Mouse (Mus musculus) forebrain, embryonic 16.5 days (tissue): ENCODE data around the gene Mtcl1. TPM values are rescaled to one million over a fixed set of nuclear protein-coding genes. Genes with fewer than 3 reads are reported as not detected.
"Not testable (repeated sequence)": the region's sequence is repeated elsewhere in the genome, so short reads cannot be mapped to it uniquely, and the experiment has no call there.

Source experiments
- ATAC-seq: fragments of 200-750 bp; cut with Nextera tagmentation; 2 replicates; pipeline ENCODE4 v1.8.0; 2017; ENCODE audit warnings: mild to moderate bottlenecking, moderate library complexity
- H3K27ac ChIP-seq: fragments of 300-500 bp; sonication (generic); 2 replicates; pipeline ENCODE4 v1.5.1; 2014; ENCODE audit warnings: low read length, control low read depth
- H3K27me3 ChIP-seq: fragments of 300-500 bp; sonication (generic); replicated peaks from 2 replicates; pipeline ENCODE4 v1.6.1; 2014; ENCODE audit warnings: low read length; ENCODE audit not compliant: control insufficient read depth, insufficient read depth
- H3K36me3 ChIP-seq: fragments of 300-500 bp; sonication (generic); 2 replicates; pipeline ENCODE4 v1.6.1; 2014; ENCODE audit not compliant: control insufficient read depth, insufficient read depth
- H3K4me1 ChIP-seq: fragments of 300-500 bp; sonication (generic); replicated peaks from 2 replicates; pipeline ENCODE4 v1.6.1; 2014; ENCODE audit warnings: low read length; ENCODE audit not compliant: control insufficient read depth, insufficient read depth
- H3K4me2 ChIP-seq: fragments of 300-500 bp; sonication (generic); 2 replicates; pipeline ENCODE4 v1.6.1; 2014; ENCODE audit warnings: mild to moderate bottlenecking, low read length, control low read depth
- H3K4me3 ChIP-seq: fragments of 300-500 bp; sonication (generic); replicated peaks from 2 replicates; pipeline ENCODE4 v1.5.1; 2014; ENCODE audit warnings: mild to moderate bottlenecking, low read length, control low read depth
- H3K9ac ChIP-seq: fragments of 300-500 bp; sonication (generic); replicated peaks from 2 replicates; pipeline ENCODE4 v1.6.1; 2014; ENCODE audit warnings: low read depth, low read length, control low read depth
- H3K9me3 ChIP-seq: fragments of 300-500 bp; sonication (generic); 2 replicates; pipeline ENCODE4 v1.6.1; 2016; ENCODE audit warnings: low read length; ENCODE audit not compliant: control insufficient read depth
- WGBS: fragments of 180-500 bp; shearing (Covaris S2); extraction: QIAGEN DNeasy Blood & Tissue Kit; methylation state at CpG from one replicate; pipeline ENCODE4 v1.1.7; 2014; 5-methylcytosine and 5-hydroxymethylcytosine counted together
- polyA plus RNA-seq: library from polyadenylated mRNA; unstranded; fragments of >200 nt; fragmentation: Nextera tagmentation; extraction: Ambion mirVana; gene quantifications from 2 replicates; pipeline ENCODE4 v1.2.1, GENCODE M21; 2015

Gene Mtcl1
- polyA plus RNA-seq, 1 experiment from 2014 or later = 44.3 TPM

GRCm38 (mm10) chr17:66438137-66438536, 11.4 kb downstream of the Mtcl1 start:
- 77% methylated on average over 12 of the region's 12 CpGs for WGBS
- H3K4me3 ChIP-seq = no peak overlapping the region
- H3K9me3 ChIP-seq = no peaks in the 10 kb centered on the region
- H3K36me3 ChIP-seq = 0 out of 2 replicates have a peak, but pooled peaks cover 5% of the 10 kb centered on the region
- H3K4me1 ChIP-seq = peaks cover 37% of the 10 kb centered on the region
- no peak overlapping the region for H3K27ac ChIP-seq
- no peaks in the 10 kb centered on the region for H3K27me3 ChIP-seq
- no peak for ATAC-seq
- no peak overlapping the region for H3K4me2 ChIP-seq
- H3K9ac ChIP-seq = no peak overlapping the region

DNA sequence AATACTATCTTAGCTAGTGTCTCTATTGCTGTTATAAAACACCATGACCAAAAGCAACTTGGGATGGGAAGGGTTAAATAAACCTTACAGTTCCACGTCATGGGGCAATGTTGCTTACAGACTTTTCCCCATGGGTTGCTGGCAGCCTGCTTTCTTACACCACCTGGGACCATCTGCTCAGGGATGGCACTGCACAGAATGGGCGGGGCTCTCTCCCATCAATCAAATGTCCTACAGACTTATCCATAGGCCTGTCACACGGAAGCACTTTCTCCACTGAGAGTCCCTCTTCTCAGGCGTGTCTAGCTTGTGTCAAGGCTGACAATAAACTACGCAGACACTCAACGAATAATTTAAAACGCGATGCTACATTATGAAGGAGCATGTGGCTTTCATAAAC, 12.7 kb downstream of the Mtcl1 start:
- Histone ChIP-seq H3K4me2 (no peak overlapping the region), H3K4me3 (no peak overlapping the region), H3K27ac (peak overlapping the region; percentile 5), H3K9ac (no peak overlapping the region), H3K36me3 (0 out of 2 replicates have a peak, but pooled peaks cover 5% of the 10 kb centered on the region), H3K9me3 (no peaks in the 10 kb centered on the region), H3K27me3 (no peaks in the 10 kb centered on the region), H3K4me1 (peaks cover 37% of the 10 kb centered on the region)
- 48% methylated on average over 8 of the region's 8 CpGs for WGBS
- peak; percentile 78 for ATAC-seq

GRCm38 (mm10) chr17:66435982-66436381, 13.6 kb downstream of the Mtcl1 start:
- 49% methylated on average over 15 of the region's 15 CpGs for WGBS
- no peak for ATAC-seq
- H3K36me3 ChIP-seq = 0 out of 2 replicates have a peak, but pooled peaks cover 5% of the 10 kb centered on the region
- H3K9me3 ChIP-seq = no peaks in the 10 kb centered on the region
- peak overlapping the region; percentile 75 for H3K27ac ChIP-seq
- H3K4me3 ChIP-seq = no peak overlapping the region
- no peaks in the 10 kb centered on the region for H3K27me3 ChIP-seq
- H3K4me2 ChIP-seq = no peak overlapping the region
- peaks cover 37% of the 10 kb centered on the region for H3K4me1 ChIP-seq
- H3K9ac ChIP-seq = no peak overlapping the region

GRCm38 (mm10) chr17:66435007-66435406, 14.5 kb downstream of the Mtcl1 start:
- Histone ChIP-seq H3K4me1 (peaks cover 37% of the 10 kb centered on the region), H3K4me3 (no peak overlapping the region)
- ATAC-seq = peak; percentile 27; the same call in 1 of the 2 replicates

GRCm38 (mm10) chr17:66434566-66434965, 15.0 kb downstream of the Mtcl1 start:
- Histone ChIP-seq H3K27ac (peak overlapping the region; percentile 75), H3K4me2 (no peak overlapping the region), H3K36me3 (0 out of 2 replicates have a peak, but pooled peaks cover 8% of the 10 kb centered on the region), H3K9ac (no peak overlapping the region), H3K27me3 (no peaks in the 10 kb centered on the region), H3K4me3 (no peak overlapping the region), H3K9me3 (no peaks in the 10 kb centered on the region), H3K4me1 (peaks cover 35% of the 10 kb centered on the region)
- 79% methylated on average over 7 of the region's 7 CpGs for WGBS
- ATAC-seq = no peak

More at GRCm38 (mm10) chr17:66435007-66435406, 14.5 kb downstream of the Mtcl1 start:
- peak overlapping the region; percentile 75 for H3K27ac ChIP-seq
- no peak overlapping the region for H3K4me2 ChIP-seq
- H3K27me3 ChIP-seq = no peaks in the 10 kb centered on the region
- H3K36me3 ChIP-seq = 0 out of 2 replicates have a peak, but pooled peaks cover 8% of the 10 kb centered on the region
- H3K9ac ChIP-seq = no peak overlapping the region
- no peaks in the 10 kb centered on the region for H3K9me3 ChIP-seq
- 60% methylated on average over 14 of the region's 14 CpGs for WGBS

DNA sequence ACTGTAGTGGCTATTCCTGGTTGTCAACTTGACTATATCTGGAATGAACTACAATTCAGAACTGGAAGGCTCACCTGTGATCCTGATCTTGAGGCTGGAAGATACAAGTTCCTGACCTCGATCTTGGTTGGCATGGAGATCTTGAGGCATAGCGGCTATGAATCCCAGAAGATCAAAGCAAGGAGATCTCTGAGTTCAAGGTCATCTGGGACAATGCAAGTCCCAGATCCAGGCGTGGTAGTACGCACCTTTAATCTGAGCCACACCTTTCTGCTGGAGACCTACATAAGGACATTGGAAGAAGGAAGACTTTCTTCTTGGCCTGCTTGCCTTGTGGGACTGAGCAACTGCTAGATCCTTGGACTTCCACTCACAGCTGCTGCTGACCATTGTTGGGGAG, 24.9 kb downstream of the Mtcl1 start:
- not testable (repeated sequence) for H3K4me2 ChIP-seq, H3K4me3 ChIP-seq, H3K36me3 ChIP-seq, H3K27me3 ChIP-seq, H3K27ac ChIP-seq, H3K9me3 ChIP-seq, H3K9ac ChIP-seq, ATAC-seq, H3K4me1 ChIP-seq
- 92% methylated on average over 4 of the region's 4 CpGs for WGBS

DNA sequence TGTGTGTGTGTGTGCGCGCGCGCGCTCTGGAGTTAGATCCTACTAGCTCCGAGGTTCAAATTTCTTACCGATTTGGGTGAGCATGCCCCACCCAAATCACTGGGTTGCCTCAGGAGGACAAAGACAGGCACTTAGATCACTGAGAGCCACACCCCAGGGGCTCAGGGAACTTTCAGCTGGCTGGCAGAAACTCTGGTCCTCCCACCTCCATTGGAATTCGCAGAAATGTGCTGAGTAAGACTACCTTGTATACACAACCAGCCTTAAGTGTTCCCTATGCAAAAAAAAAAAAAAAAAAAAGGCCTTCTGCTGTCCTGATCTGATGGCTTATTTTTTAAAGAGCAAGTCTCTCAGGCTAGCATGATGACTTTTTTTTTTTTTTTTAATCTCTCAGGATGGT, 30.1 kb downstream of the Mtcl1 start:
- 63% methylated on average over 8 of the region's 8 CpGs for WGBS
- H3K4me2 ChIP-seq = no peak overlapping the region
- H3K9ac ChIP-seq = no peak overlapping the region
- H3K36me3 ChIP-seq = no peaks in the 10 kb centered on the region
- peaks cover 24% of the 10 kb centered on the region for H3K4me1 ChIP-seq
- no peak overlapping the region for H3K4me3 ChIP-seq
- no peaks in the 10 kb centered on the region for H3K27me3 ChIP-seq
- H3K9me3 ChIP-seq = no peaks in the 10 kb centered on the region
- no peak for ATAC-seq
- H3K27ac ChIP-seq = no peak overlapping the region

DNA sequence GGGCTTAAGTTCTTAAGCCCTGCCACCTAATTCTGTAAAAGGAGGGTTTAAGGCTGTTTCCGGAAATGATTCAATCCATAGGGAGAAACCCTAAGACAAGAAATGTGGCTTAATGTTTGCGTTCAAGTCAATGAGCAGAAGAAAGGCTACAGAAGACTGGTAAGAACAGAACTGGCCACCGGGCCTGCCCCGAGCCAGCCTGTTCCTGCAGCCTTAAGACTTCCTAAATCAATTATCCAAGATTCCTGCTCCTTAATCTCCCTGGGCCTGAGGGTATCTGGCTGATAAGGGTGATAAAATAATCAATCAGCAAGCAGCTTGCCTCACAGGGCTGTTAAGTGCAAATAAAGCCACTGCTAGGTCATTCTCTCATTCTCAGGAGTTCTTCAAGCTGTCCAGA, 31.8 kb downstream of the Mtcl1 start:
- no peak for ATAC-seq
- H3K4me2 ChIP-seq = peak overlapping the region; percentile 63; the same call in 1 of the 2 replicates
- no peaks in the 10 kb centered on the region for H3K36me3 ChIP-seq
- no peaks in the 10 kb centered on the region for H3K9me3 ChIP-seq
- H3K27me3 ChIP-seq = no peaks in the 10 kb centered on the region
- peaks cover 24% of the 10 kb centered on the region for H3K4me1 ChIP-seq
- WGBS = 8% methylated on average over 4 of the region's 4 CpGs
- H3K4me3 ChIP-seq = no peak overlapping the region
- peak overlapping the region; percentile 64 for H3K27ac ChIP-seq
- H3K9ac ChIP-seq = peak overlapping the region; percentile 3; the same call in 1 of the 2 replicates

DNA sequence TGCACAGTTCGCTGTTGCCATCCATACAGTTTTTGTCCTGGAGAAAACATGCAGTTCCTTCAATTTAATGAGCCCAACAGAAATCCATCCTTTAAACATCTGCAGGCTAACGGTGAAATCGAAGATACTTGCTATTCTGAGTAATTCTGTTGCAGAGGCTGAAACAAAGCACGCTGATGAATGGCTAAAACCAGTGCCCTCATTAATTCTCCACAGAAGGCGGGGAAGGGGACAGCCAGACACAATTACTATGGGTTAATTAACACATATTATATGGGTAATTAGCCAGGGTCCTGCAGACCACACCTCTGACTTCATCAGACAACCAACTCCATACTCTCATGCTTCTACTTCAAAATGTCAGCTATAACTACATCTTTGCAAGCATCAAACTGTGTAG, 32.2 kb downstream of the Mtcl1 start:
- Histone ChIP-seq H3K4me1 (peaks cover 25% of the 10 kb centered on the region), H3K36me3 (no peaks in the 10 kb centered on the region), H3K9ac (peak overlapping the region; percentile 3; the same call in 1 of the 2 replicates), H3K4me3 (peak overlapping the region; percentile 32), H3K27ac (peak overlapping the region; percentile 64), H3K27me3 (no peaks in the 10 kb centered on the region), H3K9me3 (no peaks in the 10 kb centered on the region), H3K4me2 (peak overlapping the region; percentile 63)
- WGBS = 3% methylated on average over 5 of the region's 5 CpGs
- ATAC-seq = peak; percentile 61
